Mouse (Mus musculus) midbrain, postnatal 0 days (tissue): ENCODE data around the gene Srgap3. TPM values are rescaled to one million over a fixed set of nuclear protein-coding genes. Genes with fewer than 3 reads are reported as not detected.

ENCODE experiments used
- ATAC-seq: fragments of 200-750 bp; cut with Nextera tagmentation; 2 replicates; pipeline ENCODE4 v1.8.0; 2017; ENCODE audit warnings: moderate number of reproducible peaks, mild to moderate bottlenecking, moderate TSS enrichment, moderate library complexity; ENCODE audit not compliant: low FRiP score
- DNase-seq: peaks from one replicate; pipeline ENCODE4 v3.0.0-alpha.2; 2015; ENCODE audit warnings: low spot score
- H3K27ac ChIP-seq: fragments of 300-500 bp; sonication (generic); 2 replicates; pipeline ENCODE4 v1.5.1; 2014; ENCODE audit warnings: low read depth, mild to moderate bottlenecking, low read length, mixed read lengths
- H3K27me3 ChIP-seq: fragments of 300-500 bp; sonication (generic); 2 replicates; pipeline ENCODE4 v1.6.1; 2014; ENCODE audit warnings: low read length, control low read depth, mixed read lengths; ENCODE audit not compliant: insufficient read depth
- H3K36me3 ChIP-seq: fragments of 300-500 bp; sonication (generic); 2 replicates; pipeline ENCODE4 v1.6.1; 2014; ENCODE audit warnings: low read length, control low read depth, mixed read lengths; ENCODE audit not compliant: insufficient read depth
- H3K4me1 ChIP-seq: fragments of 300-500 bp; sonication (generic); 2 replicates; pipeline ENCODE4 v1.6.1; 2014; ENCODE audit warnings: mild to moderate bottlenecking, control low read depth, antibody characterized with exemption, low read length, mixed read lengths; ENCODE audit not compliant: insufficient read depth
- H3K4me2 ChIP-seq: fragments of 300-500 bp; sonication (generic); 2 replicates; pipeline ENCODE4 v1.6.1; 2014; ENCODE audit warnings: low read depth, mild to moderate bottlenecking, low read length, mixed read lengths; ENCODE audit not compliant: poor library complexity, severe bottlenecking
- H3K4me3 ChIP-seq: fragments of 300-500 bp; sonication (generic); 2 replicates; pipeline ENCODE4 v1.5.1; 2014; ENCODE audit warnings: low read depth, mild to moderate bottlenecking, low read length, moderate library complexity
- H3K9ac ChIP-seq: fragments of 300-500 bp; sonication (generic); replicated peaks from 2 replicates; pipeline ENCODE4 v1.6.1; 2014; ENCODE audit warnings: mild to moderate bottlenecking, low read length, moderate library complexity, mixed read lengths; ENCODE audit not compliant: poor library complexity, severe bottlenecking
- H3K9me3 ChIP-seq: fragments of 300-500 bp; sonication (generic); 2 replicates; pipeline ENCODE4 v1.6.1; 2016; ENCODE audit warnings: low read length, control low read depth
- CTCF ChIP-seq: IDR thresholded peaks from 2 replicates; pipeline ENCODE4 v1.5.1; 2016; ENCODE audit warnings: antibody characterized with exemption, mild to moderate bottlenecking
- WGBS: fragments of 180-500 bp; shearing (Covaris S2); extraction: QIAGEN DNeasy Blood & Tissue Kit; methylation state at CpG from one replicate; pipeline ENCODE4 v1.1.7; 2014; 5-methylcytosine and 5-hydroxymethylcytosine counted together
- polyA plus RNA-seq: library from polyadenylated mRNA; unstranded; fragments of >200 nt; fragmentation: Nextera tagmentation; extraction: Ambion mirVana; gene quantifications from 2 replicates; pipeline ENCODE4 v1.2.1, GENCODE M21; 2015
- total RNA-seq: library from RNA; depleted of rRNA; stranded (reverse); fragments of >200 nt; gene quantifications from 2 replicates; pipeline ENCODE4 v1.2.3, GENCODE M21; 2014

Gene Srgap3
- total and polyA plus RNA-seq, 2 experiments from 2014 or later = 29.8 to 58.6 TPM

DNA sequence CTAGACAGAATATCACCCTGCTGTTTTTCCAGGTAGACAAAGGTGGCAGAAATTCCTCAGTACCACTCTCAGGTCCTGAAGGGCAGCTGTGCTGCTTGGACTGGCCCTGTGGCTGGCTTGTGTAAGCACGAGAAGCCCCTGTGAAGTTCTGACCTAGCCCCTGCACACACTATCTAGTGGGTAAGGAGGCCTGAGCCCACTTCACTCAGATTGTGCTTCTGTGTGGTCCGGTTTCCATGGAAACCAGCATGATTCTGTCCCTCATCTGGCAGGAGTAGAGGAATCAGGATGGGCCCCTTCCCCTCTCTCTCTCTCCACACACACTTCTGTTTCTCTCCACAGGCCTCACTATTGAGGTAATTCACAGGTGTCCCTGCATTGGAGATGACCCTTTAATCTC, 212.0 kb downstream of the Srgap3 start:
- Histone ChIP-seq H3K9me3 (no peaks in the 10 kb centered on the region), H3K4me3 (no peak overlapping the region), H3K4me2 (no peak overlapping the region), H3K4me1 (no peaks in the 10 kb centered on the region), H3K27me3 (no peaks in the 10 kb centered on the region), H3K9ac (no peak overlapping the region), H3K27ac (no peak overlapping the region), H3K36me3 (peaks cover 50% of the 10 kb centered on the region)
- WGBS = 72% methylated on average over 2 of the region's 2 CpGs
- TF ChIP-seq CTCF = no peak
- ATAC-seq = no peak
- DNase-seq = no peak

DNA sequence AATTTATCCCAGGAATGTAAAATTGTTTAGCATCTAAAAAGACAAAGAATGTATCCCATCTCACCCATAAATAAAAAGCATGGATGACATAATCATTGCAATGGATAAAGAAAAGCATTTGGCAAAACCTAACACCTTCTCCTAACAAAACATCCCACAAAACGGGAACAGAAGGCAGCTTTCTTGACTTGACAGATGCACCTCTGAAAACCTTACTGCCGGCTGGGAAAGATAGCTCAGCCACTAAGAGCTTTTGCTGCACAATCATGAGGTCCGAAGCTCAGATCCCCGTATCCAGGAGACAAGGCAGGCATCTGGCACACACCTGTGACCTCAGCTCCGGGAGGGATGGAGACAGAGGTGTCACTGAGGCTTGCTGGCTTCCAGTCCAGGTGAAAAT, 213.1 kb downstream of the Srgap3 start:
- WGBS = 77% methylated on average over 5 of the region's 5 CpGs
- Histone ChIP-seq H3K4me2 (no peak overlapping the region), H3K9me3 (no peaks in the 10 kb centered on the region), H3K4me3 (no peak overlapping the region), H3K27me3 (no peaks in the 10 kb centered on the region), H3K27ac (no peak overlapping the region), H3K36me3 (peaks cover 44% of the 10 kb centered on the region), H3K4me1 (no peaks in the 10 kb centered on the region), H3K9ac (no peak overlapping the region)
- TF ChIP-seq CTCF = no peak
- no peak for ATAC-seq
- no peak for DNase-seq

DNA sequence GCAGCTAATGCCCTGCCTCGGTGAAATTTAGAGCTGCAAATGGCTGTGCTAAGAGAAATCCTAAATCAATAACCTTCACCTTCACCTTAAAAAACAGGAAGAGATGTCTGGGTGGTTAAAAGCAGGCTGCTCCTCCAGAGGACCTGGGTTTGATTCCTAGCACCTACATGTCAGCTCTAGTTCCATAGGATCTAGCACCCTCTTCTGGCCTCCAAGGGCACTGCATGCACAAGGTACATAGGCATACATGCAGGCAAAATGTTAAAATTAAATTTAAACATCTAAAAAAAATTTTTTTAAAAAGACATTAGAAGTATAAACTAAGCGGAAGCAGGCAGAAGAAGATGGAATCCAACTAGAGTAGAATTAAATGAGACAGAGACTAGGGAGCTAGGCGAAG, 214.6 kb downstream of the Srgap3 start:
- no peaks in the 10 kb centered on the region for H3K9me3 ChIP-seq
- no peak overlapping the region for H3K4me3 ChIP-seq
- ATAC-seq (no peak), DNase-seq (no peak)
- TF ChIP-seq CTCF = peak; percentile 57
- H3K9ac ChIP-seq = no peak overlapping the region
- no peaks in the 10 kb centered on the region for H3K4me1 ChIP-seq
- peaks cover 43% of the 10 kb centered on the region for H3K36me3 ChIP-seq
- WGBS = 96% methylated on average over 3 of the region's 3 CpGs
- H3K27me3 ChIP-seq = no peaks in the 10 kb centered on the region
- no peak overlapping the region for H3K27ac ChIP-seq
- H3K4me2 ChIP-seq = no peak overlapping the region

DNA sequence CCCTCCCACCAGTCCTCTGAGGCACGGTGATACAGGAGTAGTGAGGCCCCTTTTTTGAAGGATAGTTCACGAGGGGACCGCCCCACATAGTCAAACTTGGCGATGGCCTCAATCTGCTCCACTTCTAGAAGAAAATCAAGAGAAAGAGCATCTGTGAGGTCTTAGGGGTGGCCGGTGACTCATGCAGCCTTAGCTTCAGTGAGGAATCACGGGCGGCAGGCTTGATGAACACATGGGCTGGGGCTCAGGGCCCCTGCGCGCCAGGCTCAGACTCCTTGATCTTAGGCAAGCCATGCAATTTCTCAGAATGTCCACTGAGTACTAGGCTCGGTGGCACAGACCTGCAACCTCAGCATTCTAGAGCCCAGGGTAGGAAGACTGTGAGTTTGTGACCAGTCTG, 215.7 kb downstream of the Srgap3 start:
- no peak overlapping the region for H3K9ac ChIP-seq
- H3K4me1 ChIP-seq = no peaks in the 10 kb centered on the region
- H3K27me3 ChIP-seq = no peaks in the 10 kb centered on the region
- DNase-seq = no peak
- no peak overlapping the region for H3K4me2 ChIP-seq
- H3K36me3 ChIP-seq = peaks cover 49% of the 10 kb centered on the region
- no peak overlapping the region for H3K4me3 ChIP-seq
- H3K27ac ChIP-seq = no peak overlapping the region
- no peak for ATAC-seq
- no peak for TF ChIP-seq CTCF
- 96% methylated on average over 10 of the region's 10 CpGs for WGBS
- no peaks in the 10 kb centered on the region for H3K9me3 ChIP-seq

DNA sequence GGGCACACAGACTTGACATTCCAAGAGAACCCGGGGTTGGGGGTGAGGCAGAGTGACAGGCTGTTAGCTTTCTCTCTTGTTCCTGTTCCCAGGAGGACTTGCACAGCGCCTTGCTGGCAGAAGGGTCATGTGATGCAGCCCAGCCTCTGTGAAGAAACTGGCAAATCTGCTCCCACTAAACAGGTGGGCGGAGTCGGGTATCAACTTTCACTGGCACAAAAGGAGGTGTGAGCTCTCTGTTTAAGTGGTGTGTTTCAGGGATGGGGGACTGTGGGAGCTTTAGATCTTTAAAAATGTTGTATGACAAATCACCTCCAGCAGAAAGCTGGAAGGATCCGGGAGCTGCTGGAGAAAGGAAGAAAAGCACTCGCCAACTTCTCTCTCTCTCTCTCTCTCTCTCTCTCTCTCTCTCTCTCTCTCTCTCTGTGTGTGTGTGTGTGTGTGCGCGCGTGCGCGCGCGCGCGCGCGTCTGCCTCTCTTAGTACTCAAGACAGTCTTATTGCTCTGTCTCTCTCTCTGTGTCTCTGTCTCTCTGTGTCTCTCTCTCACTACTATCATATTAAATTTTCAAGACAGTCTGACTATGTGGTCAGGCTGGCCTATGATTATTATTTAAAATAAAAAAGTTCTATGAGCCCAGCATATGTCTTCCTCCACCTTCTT, 218.2 kb downstream of the Srgap3 start:
- ATAC-seq (peak; percentile 63), DNase-seq (peak; percentile 67)
- no peak overlapping the region for H3K9ac ChIP-seq
- no peak for TF ChIP-seq CTCF
- H3K36me3 ChIP-seq = peaks cover 32% of the 10 kb centered on the region
- H3K27ac ChIP-seq = peak overlapping the region; percentile 55
- no peaks in the 10 kb centered on the region for H3K9me3 ChIP-seq
- WGBS = 5% methylated on average over 17 of the region's 17 CpGs
- H3K4me2 ChIP-seq = no peak overlapping the region
- H3K4me1 ChIP-seq = no peaks in the 10 kb centered on the region
- H3K4me3 ChIP-seq = no peak overlapping the region
- H3K27me3 ChIP-seq = no peaks in the 10 kb centered on the region

DNA sequence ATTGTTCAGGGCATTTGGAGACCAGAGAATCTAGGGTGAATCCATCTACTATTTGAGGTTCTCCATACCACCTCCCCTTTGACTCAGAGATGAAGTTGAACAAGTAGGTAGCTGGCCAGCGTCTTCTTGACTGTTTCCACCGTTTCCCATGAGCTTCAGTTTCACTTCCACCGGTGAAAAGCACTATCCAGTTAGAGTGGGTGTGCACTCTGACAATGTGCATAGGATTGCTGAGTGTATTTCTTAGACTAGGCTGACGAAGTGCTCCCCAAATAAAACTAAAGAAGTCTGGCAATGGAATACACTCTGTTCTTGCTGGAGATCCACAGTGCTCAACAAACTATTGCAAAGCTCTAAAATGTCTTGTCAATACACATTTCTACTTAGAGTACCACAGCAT, 221.6 kb downstream of the Srgap3 start:
- Histone ChIP-seq H3K9ac (no peak overlapping the region), H3K9me3 (no peaks in the 10 kb centered on the region), H3K36me3 (peaks cover 38% of the 10 kb centered on the region), H3K4me1 (no peaks in the 10 kb centered on the region), H3K27me3 (no peaks in the 10 kb centered on the region), H3K4me3 (no peak overlapping the region), H3K4me2 (no peak overlapping the region), H3K27ac (no peak overlapping the region)
- WGBS = 97% methylated on average over 4 of the region's 4 CpGs
- ATAC-seq = no peak
- no peak for DNase-seq
- TF ChIP-seq CTCF = no peak
